Mouse (Mus musculus): ENCODE measurements at regions not wholly inside any gene's neighbourhood (a gene's known extent, or its start where the extent isn't known, plus 50 kb on each side); places are given as distances from the start of the nearest gene placed in this dataset.

DNA sequence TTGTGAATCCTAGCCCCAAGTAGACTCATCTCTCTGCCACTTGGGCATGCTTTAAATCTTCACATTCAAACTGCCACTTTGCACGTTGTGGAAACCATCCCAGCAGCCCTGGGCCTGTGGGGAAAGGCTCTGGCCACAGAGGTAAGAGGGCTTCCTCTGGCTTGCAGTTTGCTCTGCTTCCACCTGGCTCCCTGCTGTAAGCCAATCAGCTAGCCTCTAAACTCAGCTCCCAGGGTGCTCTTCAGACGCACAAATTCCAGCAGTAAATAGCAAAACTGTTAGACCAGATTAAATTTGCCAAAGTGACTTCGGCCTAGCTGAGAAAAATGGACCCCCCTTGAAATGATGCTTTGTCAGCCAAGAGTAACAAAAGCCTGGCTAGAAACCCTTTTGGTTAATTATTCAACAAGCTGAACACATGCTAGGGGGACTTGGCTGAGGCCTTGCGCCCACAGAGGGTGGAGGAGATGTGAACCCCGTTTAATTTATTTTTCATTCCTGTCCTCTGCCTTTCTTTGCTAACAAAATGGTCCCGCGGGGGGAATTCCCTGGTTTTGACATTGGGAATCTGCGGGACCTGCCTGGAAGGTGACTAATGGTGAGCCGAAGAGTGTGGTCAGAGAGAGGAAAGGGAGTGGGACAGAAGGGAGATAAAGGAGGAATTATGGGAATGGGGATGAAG is 84.1 kb upstream of the Cops8 start:
- Histone ChIP-seq H3K4me1 (replicated peaks) (peaks cover 42% of the 10 kb centered on the region), H3K36me3 (no peaks in the 10 kb centered on the region), H3K9me3 (no peaks in the 10 kb centered on the region), H3K27me3 (ENCODE audit: insufficient read depth, poor library complexity, severe bottlenecking) (no peaks in the 10 kb centered on the region), H3K27ac (no peak overlapping the region), H3K4me3 (no peak overlapping the region)
- DNase-seq (ENCODE audit: low spot score) = no peak
- WGBS = 67% methylated on average over 9 of the region's 9 CpGs

DNA sequence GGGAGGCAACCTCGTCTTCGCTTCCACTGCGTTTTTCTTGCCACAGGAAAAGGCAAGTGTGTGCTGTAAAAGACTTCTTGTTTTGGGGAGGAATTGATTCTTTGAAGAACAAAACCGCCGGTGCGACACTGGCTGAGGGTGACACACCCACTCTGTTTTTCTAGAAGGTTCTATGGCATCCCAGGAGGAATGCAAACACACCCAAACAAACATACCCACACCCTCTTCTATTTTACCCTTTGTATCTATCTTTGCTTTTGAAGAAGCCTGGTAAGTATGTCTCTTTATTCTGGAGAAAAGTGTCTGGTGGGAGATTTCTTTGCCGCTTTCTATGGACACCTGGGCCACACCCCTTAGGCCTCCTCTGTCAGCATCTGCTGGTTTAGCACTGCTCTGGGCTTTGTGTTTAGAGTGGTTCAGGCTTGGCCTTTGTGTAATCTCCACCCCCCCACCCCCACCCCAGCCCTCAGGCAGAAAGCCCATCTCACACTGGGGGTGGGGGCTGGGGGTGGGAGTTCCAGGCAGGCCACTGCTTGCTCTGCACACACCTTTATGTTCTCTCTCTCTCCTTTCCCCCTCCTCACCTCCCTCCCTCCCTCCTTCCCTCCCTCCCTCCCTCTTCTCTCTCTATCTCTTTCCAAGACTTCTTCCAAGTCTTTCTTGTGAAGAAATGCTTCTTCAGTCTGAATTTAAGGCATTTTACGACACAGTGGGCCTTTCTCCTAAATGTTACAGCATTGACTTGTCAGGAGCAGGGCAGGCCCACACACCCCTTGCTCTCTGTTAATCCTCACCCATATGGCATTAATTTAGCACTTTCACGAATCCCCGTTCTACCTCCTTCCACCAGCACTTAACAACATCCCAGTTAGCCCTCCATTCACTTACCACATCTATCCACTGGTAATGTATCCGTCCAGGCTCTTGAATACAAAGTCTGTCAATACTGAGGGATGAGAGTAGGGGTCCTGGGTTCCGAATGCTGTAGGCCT is 83.2 kb upstream of the Cops8 start:
- Histone ChIP-seq H3K4me3 (no peak overlapping the region), H3K4me1 (replicated peaks) (peaks cover 43% of the 10 kb centered on the region), H3K27ac (peak overlapping the region; percentile 66), H3K9me3 (no peaks in the 10 kb centered on the region), H3K36me3 (no peaks in the 10 kb centered on the region), H3K27me3 (ENCODE audit: insufficient read depth, poor library complexity, severe bottlenecking) (no peaks in the 10 kb centered on the region)
- WGBS = 74% methylated on average over 12 of the region's 12 CpGs
- DNase-seq (ENCODE audit: low spot score) = no peak

DNA sequence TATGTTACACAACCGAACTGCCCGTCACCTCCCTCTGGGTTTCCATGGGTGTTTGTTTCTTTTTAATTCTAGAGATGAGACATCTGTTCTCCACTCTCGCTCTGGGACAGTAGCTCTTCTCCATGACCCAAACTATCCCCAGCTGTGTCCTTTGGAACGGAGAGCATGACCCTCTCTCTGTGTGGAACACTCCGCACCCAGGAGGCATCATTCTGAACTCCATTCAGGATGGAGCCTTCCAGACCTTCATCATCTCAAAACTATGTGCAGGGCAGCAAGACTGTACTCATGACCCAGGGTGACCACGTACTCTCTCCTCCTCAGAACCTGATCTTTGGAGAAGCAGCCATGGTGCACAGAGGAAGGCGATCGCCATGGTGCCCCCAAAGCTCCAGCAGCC is 80.5 kb upstream of the Cops8 start:
- H3K4me3 ChIP-seq = no peak overlapping the region
- DNase-seq (ENCODE audit: low spot score) = no peak
- H3K27ac ChIP-seq = no peak overlapping the region
- H3K9me3 ChIP-seq = no peaks in the 10 kb centered on the region
- peaks cover 36% of the 10 kb centered on the region for H3K4me1 ChIP-seq (replicated peaks)
- no peaks in the 10 kb centered on the region for H3K36me3 ChIP-seq
- H3K27me3 ChIP-seq (ENCODE audit: insufficient read depth, poor library complexity, severe bottlenecking) = no peaks in the 10 kb centered on the region
- WGBS = 84% methylated on average over 8 of the region's 8 CpGs

GRCm38 (mm10) chr1:90524641-90525220 is 78.0 kb upstream of the Cops8 start:
- no peaks in the 10 kb centered on the region for H3K36me3 ChIP-seq
- no peaks in the 10 kb centered on the region for H3K27me3 ChIP-seq (ENCODE audit: insufficient read depth, poor library complexity, severe bottlenecking)
- no peak for DNase-seq (ENCODE audit: low spot score)
- H3K9me3 ChIP-seq = no peaks in the 10 kb centered on the region
- no peak overlapping the region for H3K27ac ChIP-seq
- no peak overlapping the region for H3K4me3 ChIP-seq
- peaks cover 26% of the 10 kb centered on the region for H3K4me1 ChIP-seq (replicated peaks)
- 33% methylated on average over 3 of the region's 3 CpGs for WGBS

GRCm38 (mm10) chr1:90526311-90526710 is 76.5 kb upstream of the Cops8 start:
- 84% methylated on average over 7 of the region's 7 CpGs for WGBS
- H3K4me1 ChIP-seq (replicated peaks) = peaks cover 17% of the 10 kb centered on the region
- H3K27me3 ChIP-seq (ENCODE audit: insufficient read depth, poor library complexity, severe bottlenecking) = no peaks in the 10 kb centered on the region
- H3K27ac ChIP-seq = no peak overlapping the region
- H3K9me3 ChIP-seq = no peaks in the 10 kb centered on the region
- no peaks in the 10 kb centered on the region for H3K36me3 ChIP-seq
- H3K4me3 ChIP-seq = no peak overlapping the region
- no peak for DNase-seq (ENCODE audit: low spot score)

GRCm38 (mm10) chr1:90527947-90528717 is 74.6 kb upstream of the Cops8 start:
- no peak overlapping the region for H3K4me3 ChIP-seq
- H3K27ac ChIP-seq = 0 out of 2 replicates have a peak overlapping the region, but pooled peaks have one; percentile 29
- 81% methylated on average over 11 of the region's 11 CpGs for WGBS
- DNase-seq (ENCODE audit: low spot score) = no peak
- H3K36me3 ChIP-seq = no peaks in the 10 kb centered on the region
- no peaks in the 10 kb centered on the region for H3K9me3 ChIP-seq
- no peaks in the 10 kb centered on the region for H3K27me3 ChIP-seq (ENCODE audit: insufficient read depth, poor library complexity, severe bottlenecking)
- H3K4me1 ChIP-seq (replicated peaks) = peaks cover 21% of the 10 kb centered on the region

DNA sequence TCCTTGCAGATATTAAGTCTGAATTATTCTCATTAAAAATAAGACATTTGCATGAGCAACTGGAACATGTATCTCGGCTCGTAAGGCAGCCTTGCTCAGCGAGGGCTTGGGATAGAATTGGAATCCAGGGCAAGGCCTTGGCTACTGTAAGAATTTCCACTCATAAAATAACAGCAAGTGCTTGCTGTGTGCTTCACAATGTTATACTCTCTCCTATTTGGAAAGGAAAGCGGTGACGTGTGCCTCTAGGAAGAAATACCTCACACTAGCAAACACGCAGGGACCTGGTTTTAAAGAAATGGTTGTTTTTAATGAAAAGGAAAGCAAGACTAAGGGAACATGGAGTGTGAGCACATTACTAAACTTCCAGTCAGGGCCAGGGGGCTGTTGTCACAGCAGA is 69.3 kb upstream of the Cops8 start:
- Histone ChIP-seq H3K4me3 (no peak overlapping the region), H3K27ac (no peak overlapping the region), H3K36me3 (no peaks in the 10 kb centered on the region), H3K27me3 (ENCODE audit: insufficient read depth, poor library complexity, severe bottlenecking) (no peaks in the 10 kb centered on the region), H3K4me1 (replicated peaks) (peaks cover 17% of the 10 kb centered on the region), H3K9me3 (no peaks in the 10 kb centered on the region)
- DNase-seq (ENCODE audit: low spot score) = no peak
- WGBS = 92% methylated on average over 6 of the region's 6 CpGs

- peaks cover 14% of the 10 kb centered on the region for H3K4me1 ChIP-seq (replicated peaks)
- H3K9me3 ChIP-seq = peaks cover 5% of the 10 kb centered on the region
- no peaks in the 10 kb centered on the region for H3K36me3 ChIP-seq
- H3K27ac ChIP-seq = no peak overlapping the region
- no peaks in the 10 kb centered on the region for H3K27me3 ChIP-seq (ENCODE audit: insufficient read depth, poor library complexity, severe bottlenecking)
- H3K4me3 ChIP-seq = no peak overlapping the region
- DNase-seq (ENCODE audit: low spot score) = no peak
These were observed 66.7 kb upstream of the Cops8 start for GRCm38 (mm10) chr1:90536105-90536504.

GRCm38 (mm10) chr1:90543801-90544795 is 58.7 kb upstream of the Cops8 start:
- Histone ChIP-seq H3K4me1 (replicated peaks) (peaks cover 41% of the 10 kb centered on the region), H3K27ac (peak overlapping the region; percentile 79), H3K4me3 (peak overlapping the region; percentile 13; the same call in 1 of the 2 replicates), H3K9me3 (peaks cover 17% of the 10 kb centered on the region), H3K36me3 (peaks cover 4% of the 10 kb centered on the region; the same call in 1 of the 2 replicates), H3K27me3 (ENCODE audit: insufficient read depth, poor library complexity, severe bottlenecking) (no peaks in the 10 kb centered on the region)
- peak; percentile 77 for DNase-seq (ENCODE audit: low spot score)
- WGBS = 28% methylated on average over 19 of the region's 19 CpGs

GRCm38 (mm10) chr1:90544821-90545536 is 57.8 kb upstream of the Cops8 start:
- Histone ChIP-seq H3K36me3 (peaks cover 4% of the 10 kb centered on the region; the same call in 1 of the 2 replicates), H3K27ac (peak overlapping the region; percentile 79), H3K4me3 (no peak overlapping the region), H3K4me1 (replicated peaks) (peaks cover 44% of the 10 kb centered on the region), H3K9me3 (peaks cover 17% of the 10 kb centered on the region), H3K27me3 (ENCODE audit: insufficient read depth, poor library complexity, severe bottlenecking) (no peaks in the 10 kb centered on the region)
- whole genome bisulfite sequencing = 23% methylated on average over 9 of the region's 9 CpGs
- peak; percentile 57 for DNase-seq (ENCODE audit: low spot score)

- WGBS = 89% methylated on average over 5 of the region's 6 CpGs
- DNase-seq (ENCODE audit: low spot score) = no peak
These were observed 50.1 kb upstream of the Cops8 start for GRCm38 (mm10) chr1:90552644-90553043.

More at GRCm38 (mm10) chr1:90552644-90553043, 50.1 kb upstream of the Cops8 start:
- no peak overlapping the region for H3K4me3 ChIP-seq
- no peaks in the 10 kb centered on the region for H3K36me3 ChIP-seq
- 0 out of 2 replicates have a peak, but pooled peaks cover 5% of the 10 kb centered on the region for H3K9me3 ChIP-seq
- H3K27ac ChIP-seq = 0 out of 2 replicates have a peak overlapping the region, but pooled peaks have one; percentile 23
- peaks cover 26% of the 10 kb centered on the region for H3K4me1 ChIP-seq (replicated peaks)
- no peaks in the 10 kb centered on the region for H3K27me3 ChIP-seq (ENCODE audit: insufficient read depth, poor library complexity, severe bottlenecking)
